Mouse (Mus musculus) lung, postnatal 14 days (tissue): ENCODE data around the gene Cped1.
"Not testable (repeated sequence)": the region's sequence is repeated elsewhere in the genome, so short reads cannot be mapped to it uniquely, and the experiment has no call there.

Experiments used
- DNase-seq: peaks from one replicate; pipeline ENCODE4 v3.0.0; 2021

Gene Cped1

DNA sequence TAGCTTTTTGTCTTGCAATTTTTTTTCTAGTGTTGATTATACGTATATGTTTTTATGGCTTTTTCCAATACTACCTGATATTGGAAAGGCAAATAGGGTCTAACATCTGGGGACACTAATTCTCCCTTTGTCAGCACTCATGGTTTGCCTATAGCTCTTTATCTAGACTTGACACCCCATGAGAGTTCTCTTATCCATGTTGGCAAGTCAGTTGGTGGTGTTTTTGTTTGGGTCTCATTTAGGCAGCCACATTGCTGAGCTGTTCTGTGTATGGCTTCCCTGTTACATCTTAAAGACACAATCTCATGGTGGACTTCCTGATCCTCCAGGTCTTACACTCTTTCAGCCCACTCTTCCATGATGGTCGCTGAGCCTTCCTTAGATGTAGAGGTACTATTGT, 42.1 kb downstream of the Cped1 start:
- DNase-seq: no peak

DNA sequence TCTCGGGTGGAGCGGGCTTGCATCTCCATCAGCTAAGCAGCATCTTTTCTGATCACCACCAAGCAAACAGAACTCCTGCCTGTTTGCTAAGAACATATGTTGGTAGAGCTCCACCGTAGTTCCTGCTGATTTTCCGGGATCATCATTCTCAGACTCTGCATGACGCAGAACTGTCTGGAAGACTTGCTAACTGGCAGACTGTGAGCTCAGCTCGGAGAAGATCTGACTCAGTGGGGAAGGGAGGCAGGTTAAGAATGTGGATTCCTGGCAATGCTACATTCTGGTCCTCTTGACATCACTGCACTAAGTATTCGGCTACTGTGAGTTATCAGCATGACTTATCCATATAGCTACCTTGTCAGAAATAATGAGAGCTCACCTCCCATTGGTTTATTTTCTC, 44.7 kb downstream of the Cped1 start:
- DNase-seq: no peak

DNA sequence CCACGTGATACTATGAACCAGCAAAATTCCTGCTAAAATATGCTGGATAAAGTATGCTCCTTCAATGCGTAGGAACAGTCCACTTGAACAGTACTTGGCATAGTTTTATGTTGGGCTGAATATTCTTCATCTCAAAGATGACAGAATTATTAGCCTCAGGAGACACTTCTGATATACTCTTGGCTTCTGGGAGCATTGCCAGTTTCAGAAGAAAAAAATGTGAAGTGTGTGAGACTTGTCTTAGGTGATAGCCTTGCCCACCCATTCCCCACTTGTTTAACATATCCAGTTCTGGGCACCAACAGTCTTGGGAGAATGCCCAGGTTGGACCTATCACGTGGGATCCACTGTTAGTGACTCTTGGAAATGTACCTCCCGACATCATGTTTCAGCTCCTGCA, 47.5 kb downstream of the Cped1 start:
- DNase-seq: peak; percentile 44

DNA sequence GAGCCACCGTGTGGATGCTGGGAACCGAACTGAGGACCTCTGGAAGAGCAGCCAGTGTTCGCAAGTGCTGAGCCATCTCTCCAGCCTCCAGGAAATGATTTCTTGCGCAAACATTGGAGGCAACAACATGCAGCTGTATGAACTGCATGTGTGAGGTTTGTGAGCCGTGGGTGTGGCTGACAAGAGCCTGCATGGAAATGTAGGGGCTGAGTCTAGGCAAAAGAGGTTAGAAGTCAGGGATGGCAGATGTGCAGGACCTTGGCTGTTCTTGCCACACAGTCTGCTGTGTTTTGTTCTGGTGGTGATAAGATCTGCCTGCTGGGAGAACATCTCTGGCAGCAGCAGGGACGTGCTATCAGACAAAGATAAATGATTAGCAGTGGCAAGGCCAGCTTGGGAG, 49.7 kb downstream of the Cped1 start:
- no peak for DNase-seq

DNA sequence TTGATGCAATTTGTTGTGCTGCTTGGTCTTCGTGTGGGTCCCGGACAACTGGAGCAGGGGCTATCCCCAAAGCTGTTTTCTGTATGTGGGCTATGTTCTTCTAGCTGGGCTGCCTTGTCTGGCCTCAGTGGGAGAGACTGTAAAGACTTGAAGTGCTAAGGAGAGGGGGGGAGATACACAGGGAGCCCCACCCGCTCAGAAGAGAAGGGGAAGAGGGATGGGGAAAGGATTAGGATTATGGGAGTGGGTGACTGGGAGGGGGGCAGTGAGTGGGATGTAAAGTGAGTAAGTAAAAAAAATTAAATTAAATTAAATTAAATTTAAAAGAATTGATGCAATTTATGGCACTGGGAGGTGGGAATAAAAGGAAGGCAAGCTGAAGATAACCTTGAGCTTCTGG, 50.2 kb downstream of the Cped1 start:
- DNase-seq: no peak

DNA sequence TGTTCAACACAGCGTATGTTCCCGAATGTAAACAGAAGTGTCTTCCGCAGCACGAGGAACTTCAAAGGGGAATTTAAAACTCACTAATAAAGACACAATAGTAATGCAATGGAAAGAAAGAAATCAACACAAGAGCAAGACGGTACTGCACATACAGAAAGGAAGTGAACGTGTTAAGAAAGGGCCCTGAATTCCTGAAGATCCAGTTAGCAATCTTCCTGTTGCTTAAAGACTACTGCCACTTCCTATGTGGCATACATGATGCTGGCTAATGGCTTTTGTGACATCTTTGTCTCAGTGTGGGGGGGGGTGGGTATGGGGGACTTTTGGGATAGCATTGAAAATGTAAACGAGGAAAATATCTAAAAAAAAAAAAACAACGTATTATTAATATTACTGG, 50.7 kb downstream of the Cped1 start:
- no peak for DNase-seq

DNA sequence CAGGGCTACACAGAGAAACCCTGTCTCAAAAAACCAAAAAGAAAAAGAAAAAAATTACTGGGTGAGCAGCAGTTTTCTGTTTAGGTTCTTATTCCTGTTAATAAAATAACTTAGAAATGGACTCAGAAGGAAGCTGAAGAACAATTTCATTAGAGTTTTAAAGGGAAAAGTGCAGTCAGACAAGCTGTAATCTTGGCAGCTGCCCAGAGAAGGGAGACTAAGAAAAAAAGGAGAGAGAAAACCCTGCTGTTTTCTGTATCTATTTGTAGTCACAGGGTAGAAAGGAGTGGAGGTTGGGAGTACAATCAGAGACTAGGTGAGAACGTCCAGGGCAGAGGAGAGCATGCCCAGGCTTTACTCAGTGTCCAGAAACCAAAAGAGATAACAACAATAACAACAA, 51.2 kb downstream of the Cped1 start:
- DNase-seq: no peak

DNA sequence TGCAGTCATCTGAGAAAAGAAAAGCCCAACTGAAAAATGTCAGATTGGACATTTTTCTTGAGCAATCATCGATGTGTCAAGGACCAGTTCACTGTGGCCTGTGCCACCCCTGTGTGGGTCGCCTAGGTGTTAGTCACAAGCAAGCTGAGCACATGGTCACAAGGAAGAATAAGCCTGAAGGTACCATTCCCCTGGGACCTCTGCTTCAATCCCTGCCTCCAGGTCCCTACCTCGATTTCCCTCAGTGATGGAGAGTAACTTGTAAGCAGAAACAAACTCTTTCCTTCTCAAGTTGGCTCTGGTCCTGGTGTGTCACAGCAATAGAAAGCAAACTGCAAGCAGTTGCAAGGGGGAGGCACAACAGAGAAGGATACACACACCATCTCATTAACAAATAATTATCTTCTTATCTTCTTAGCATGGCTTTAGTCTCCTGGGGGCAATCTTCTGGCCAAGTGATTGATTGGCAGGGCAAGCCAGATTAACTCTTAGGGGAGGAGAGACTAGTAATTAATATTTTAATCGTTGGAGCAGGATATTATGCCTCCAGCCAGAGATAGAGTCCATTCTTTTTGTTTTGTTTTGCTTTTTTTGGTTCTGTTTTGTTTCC, 51.8 kb downstream of the Cped1 start:
- DNase-seq: no peak

DNA sequence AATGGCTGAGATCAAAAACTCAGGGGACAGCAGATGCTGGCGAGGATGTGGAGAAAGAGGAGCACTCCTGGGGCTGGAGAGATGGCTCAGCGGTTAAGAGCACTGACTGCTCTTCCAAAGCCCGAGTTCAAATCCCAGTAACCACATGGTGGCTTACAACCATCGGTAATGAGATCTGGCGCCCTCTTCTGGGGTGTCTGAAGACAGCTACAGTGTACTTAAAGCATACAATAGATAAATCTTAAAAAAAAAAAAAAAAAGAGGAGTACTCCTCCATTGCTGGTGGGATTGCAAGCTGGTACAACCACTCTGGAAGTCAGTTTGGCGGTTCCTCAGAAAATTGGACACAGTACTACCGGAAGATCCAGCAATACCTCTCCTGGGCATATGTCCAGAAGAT, 54.0 kb downstream of the Cped1 start:
- DNase-seq: not testable (repeated sequence)

DNA sequence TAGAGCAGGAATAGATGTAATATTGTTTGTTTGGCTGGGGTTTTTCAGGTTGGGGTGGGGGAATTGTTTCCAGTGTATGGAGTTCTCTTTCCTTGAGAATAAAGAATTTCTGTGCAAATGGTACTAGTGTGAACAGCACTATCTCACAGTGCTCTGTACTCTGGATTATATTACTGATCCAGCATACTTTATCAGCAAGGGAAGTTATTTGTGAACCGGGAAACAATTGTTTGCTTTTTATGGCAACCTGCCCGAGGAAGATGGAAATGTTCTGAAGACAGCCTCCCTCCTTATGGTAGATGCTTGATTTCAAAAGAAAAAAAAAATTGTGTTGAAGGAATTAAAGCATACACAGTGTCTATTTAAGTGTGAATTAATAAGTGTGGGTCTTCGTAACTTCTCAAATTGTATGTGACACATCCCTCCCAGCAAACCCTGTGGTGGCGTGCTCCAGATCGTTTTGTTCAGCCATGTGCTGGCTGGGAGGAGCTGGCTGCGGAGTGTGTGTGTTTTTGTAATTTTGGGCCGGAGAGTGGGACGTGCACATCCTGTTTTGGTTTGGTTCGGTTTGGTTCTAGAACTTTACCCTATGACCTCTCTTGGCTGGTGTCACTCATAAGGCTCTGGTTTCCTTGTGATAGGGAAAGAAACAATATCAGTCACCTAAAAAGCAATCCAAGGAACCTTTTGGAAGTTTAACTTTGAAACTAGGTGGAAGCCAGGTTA, 59.3 kb downstream of the Cped1 start:
- DNase-seq: peak; percentile 49

DNA sequence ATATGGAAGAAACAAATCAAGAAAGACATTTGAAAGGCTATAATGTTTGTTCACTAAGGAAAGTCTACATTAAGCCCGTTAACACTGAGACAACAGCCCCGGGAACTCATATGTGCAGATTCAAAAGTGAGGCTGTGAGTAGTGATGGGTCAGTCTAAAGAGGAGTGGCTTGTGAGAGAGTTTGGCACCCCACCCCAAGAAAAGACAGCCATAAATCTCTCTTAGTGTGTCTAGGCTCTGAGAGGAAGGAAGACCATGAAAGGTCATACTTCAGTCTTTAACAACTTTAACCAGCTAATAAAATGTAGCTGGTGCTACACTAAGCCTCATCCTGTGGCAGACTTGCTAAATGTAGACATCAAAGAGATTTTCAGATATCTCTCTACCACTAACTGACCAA, 61.4 kb downstream of the Cped1 start:
- no peak for DNase-seq

DNA sequence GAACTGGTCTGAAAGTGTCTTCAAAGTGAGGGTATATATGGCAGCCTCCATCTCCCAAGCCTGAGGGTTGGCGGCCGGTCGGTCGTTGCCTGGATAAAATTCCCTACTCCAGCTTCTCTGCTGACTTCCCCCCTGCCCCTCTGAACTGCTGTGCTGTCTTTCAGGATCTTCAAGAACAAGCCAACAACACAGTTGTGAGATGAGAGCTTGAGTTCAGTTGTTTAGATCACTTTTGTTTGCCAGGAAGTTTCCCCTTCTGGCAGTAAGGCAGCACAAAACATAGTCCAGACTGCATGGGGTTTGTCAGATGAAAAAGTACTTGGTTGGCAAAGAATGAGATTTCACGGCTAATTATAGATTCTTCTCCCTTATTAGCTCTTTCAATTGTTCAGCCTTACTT, 63.4 kb downstream of the Cped1 start:
- DNase-seq: no peak

DNA sequence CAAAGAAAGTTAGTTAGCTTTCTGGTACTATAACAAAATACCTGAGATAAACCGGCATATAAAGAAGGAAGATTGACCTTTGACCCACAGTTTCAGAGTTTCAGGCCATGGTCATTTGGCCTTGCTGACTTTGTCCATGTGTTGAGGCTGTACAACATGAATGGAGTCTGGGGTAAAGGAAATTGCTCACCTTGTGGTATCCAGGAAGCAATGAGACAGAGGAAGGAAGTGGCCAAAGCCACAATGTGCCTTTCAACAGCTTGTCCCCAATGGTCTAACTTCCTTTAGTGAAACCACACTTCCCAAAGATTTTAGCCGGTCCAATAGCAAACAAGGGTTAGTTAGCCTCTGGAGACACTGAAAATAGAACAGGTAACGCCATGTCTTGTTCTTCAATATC, 65.8 kb downstream of the Cped1 start:
- no peak for DNase-seq

DNA sequence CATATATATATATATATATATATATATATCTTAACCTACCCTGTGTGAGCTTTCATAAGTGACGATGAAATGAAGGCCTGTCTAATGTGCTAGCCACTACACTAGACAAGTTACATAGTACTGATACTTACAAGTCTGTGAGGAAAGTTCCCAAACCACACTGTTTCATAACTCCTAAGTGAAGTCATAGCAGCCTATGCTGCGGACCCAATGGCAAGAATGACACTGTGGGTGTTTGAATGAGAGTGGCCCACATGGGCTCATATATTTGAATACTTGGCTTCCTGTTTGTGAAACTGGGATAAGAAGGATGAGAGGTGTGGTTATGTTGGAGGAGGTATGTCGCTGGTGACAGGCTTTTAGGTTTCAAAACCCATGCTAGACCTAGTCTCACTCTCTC, 67.3 kb downstream of the Cped1 start:
- no peak for DNase-seq

DNA sequence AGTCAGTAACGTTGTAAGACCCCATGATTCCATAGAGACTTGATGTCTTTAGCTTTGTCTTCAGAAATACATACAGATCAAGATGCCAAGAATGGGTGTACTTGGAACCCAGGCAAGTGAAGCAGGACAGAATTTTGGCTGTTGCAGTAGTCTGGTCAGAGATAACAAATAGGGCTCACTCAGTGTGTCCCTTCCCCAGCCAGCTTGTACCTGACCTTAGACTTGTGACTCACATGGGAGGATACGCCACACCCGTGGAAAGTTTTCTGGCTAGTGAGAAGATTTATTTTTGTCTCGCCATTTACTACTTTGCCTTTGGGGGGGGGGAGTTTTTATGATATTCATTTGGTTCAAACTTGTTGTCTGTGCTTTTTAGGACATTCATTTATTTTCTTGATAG, 78.6 kb downstream of the Cped1 start:
- peak; percentile 10 for DNase-seq

DNA sequence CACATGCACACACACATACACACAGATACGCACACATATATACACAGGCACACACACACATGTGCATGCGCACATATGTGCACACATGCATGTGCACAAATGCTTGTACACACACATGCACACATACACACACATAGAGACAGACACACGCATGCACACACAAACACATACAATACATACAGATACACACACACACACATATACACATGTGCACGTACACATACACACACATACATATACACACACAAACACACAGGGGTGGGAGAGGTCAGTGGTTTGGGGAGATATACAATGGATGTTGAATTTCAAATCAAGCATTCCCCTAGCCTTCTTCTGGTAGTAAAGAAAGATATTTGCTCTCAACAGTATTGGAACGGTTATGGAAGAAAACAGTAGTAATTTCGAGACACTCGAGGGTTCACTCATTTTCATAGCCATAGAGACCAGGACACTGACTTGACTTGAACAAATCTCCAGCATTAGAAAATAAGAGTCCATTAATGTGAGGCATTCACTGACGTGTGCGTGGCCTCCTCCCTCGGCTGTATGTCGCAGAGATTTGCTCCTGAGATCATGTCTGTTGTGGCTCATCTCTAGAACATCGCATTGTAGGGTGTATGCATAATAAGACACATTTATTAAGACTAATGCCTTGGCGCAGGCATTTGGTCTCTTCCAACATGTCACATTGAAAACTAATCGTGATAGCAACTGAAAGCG, 85.0 kb downstream of the Cped1 start:
- DNase-seq: no peak

DNA sequence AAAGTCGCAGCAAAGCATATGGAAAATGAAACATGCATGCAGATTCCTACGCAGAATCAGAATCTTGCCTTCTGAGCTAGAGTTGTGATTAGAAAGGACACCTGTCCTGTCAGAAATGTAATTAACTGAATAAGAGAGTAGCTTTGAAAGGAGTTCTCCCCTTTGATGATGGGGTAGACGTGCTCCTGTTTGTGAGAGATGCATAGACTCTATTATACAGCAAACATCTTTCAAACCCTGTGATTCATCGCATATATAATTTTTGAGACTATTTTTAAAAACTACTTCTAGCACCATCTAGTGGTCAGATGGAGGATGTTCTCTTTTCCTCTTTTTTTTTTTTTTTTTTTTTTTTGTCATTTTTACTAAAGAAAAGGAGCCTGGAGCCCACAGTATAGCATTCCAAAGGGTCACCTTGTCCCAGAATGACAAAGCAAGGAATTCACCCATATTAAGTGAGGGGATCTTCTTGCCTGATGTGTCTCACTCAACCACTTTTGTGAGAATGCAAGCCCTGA, 85.7 kb downstream of the Cped1 start:
- DNase-seq: no peak

DNA sequence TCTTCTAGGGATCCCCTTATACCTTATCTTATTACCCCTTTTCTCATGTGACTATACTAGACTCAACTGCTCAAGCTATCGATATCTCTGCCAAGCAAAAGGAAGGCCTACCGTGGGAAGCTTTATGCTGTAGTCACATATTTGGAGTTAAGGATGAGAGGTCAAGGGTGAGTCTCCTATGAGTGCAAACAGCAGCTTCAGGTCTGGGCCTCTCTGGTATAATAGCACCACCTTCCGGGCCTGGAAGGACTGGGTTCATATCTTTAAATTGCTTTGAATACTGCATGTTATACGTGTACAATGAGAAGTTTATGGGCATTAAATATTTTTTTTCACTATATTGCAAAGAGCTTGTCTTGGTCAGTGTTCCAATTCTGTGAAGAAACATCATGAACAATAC, 87.0 kb downstream of the Cped1 start:
- no peak for DNase-seq

DNA sequence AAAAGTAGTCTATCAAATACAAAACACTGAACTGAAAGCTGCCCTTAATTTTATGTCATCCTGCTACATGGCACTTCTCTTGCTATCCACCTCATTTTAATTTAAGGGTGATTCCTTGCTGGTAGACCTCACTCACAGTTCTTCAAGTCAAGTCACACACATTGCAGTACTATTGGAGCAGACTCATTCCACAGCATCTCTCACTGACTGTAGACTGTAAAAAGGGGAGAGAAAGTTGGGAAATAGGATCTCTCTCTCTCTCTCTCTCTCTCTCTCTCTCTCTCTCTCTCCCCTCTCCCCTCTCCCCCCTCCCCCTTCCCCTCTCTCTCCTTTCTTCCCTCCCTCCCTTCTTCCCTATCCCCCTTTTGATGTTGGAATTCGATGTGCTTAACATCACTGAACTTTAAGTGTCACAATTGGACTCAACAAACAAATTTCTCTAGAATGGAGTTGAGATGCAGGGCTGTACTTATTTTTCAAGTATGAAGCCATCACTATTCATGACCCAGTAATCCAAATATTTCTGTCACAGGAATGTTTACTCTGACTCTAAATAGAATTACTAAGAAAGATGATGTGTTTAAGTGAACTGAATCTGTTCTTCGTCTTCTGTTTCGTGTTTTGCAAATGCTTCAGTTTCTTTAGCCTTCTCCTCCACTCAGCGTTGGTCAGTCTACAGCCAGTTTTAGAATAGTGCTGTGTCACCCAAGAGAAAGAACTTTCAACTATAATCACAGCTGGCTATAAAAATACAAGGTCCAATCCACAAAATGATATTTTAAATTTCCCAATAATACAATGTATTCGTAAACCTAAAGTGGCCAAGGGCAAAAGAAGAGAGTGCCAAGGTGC, 88.7 kb downstream of the Cped1 start:
- no peak for DNase-seq

DNA sequence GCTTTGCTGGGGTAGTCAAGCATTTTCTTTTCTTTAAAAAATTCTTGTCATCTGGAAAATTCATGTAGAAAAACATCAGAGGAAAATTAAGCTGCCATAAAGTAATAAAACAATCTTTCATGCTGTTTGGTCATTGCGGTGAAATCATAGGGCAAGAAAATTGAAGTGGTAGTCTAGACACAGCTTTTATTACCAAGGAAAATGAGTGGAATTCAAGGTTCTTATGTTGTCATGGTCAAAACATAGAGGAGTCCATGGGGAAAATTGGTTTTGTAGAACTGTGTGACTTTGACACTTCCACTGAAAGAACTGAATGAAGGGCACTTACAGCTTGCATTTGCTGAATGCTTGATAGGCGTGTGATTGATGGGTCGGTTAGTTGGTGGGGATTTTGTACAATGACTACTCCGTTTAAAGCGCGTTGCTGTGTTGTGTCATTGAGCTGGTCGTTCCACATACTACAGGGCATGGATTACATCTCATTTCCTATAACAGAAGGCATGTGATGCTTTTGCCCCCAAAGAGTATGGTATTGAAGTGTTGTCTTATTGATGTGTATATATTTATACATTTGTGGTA, 93.1 kb downstream of the Cped1 start:
- no peak for DNase-seq

DNA sequence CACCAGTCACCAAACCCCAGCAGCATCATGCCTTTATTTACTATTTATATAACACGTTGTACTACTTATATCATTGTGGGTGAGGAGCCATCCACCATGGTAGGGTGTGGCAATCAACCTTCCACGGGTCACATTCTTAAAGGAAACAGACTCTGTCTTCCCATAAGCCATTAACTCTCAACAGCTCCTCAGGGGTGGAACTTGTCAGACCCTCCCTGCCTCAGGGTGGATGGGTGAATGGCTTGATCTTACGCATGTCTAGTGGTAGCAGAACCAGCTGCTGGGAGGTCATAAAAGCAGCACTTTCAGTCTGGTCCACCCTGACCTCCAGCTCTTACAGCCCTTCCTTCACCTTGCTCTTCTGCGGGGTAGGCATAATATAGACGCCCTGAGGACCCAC, 100.3 kb downstream of the Cped1 start:
- no peak for DNase-seq

DNA sequence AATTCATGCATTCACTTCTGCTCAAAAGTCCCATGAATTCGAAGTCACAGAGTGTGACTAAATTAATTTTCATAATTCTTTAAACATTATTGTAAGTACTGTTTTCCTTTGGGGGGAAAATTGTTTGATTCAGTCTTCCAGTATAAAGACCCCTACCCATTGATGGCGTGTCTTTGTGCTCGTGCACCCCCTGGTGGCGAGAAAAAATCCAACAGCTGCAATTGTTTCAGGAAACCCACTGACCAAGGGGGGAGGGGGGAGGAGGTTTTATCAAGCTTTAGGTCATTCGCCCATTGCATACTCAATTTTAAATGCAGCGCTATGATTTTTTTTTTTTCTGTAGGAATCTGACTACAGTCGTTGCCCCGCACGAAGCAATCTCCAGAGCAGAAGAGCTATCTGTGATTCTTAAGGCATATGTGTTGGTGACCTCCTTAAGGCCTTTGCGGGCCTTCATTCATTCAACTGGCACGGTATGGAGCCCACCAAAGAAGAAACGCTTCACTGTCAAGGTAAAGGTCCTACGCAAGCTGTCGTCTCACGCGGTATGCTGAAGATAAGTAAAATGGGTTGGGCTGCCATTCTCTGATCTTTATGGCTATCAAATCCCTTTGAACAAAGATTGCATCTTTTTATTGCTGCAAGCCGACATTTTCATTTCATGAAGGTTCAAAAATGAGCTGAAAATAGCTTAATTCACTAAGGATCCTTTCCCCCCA, 102.8 kb downstream of the Cped1 start:
- DNase-seq: peak; percentile 61
